Mouse (Mus musculus): ENCODE measurements around the gene Col24a1. TPM values are rescaled to one million over a fixed set of nuclear protein-coding genes. Genes with fewer than 3 reads are reported as not detected.

The Col24a1 gene
- polyA plus RNA-seq, 1 experiment: 0.40 TPM

DNA sequence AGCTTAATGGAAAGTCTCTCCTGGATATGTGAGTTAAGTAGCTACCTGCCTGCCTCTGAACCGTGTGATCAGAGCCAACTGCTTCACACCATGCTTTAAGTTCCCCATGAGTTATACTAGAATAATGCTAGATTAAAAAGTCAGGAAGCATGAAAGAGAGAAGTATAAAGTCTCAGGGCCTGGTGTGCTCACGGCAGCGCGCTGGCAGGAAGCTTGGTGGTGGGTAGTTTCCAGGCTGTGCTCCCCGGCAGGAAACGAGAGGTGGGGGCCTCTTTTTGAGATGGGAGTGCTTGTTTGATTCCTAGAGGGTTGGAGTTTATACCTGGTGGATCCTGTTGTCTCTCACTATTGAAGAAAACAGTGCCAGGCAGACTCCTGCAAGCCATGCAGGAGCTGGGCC lies 303.1 kb downstream of the Col24a1 start:
- no peaks in the 10 kb centered on the region for H3K27me3 ChIP-seq (ENCODE audit: control insufficient read depth, insufficient read depth, insufficient read length)

DNA sequence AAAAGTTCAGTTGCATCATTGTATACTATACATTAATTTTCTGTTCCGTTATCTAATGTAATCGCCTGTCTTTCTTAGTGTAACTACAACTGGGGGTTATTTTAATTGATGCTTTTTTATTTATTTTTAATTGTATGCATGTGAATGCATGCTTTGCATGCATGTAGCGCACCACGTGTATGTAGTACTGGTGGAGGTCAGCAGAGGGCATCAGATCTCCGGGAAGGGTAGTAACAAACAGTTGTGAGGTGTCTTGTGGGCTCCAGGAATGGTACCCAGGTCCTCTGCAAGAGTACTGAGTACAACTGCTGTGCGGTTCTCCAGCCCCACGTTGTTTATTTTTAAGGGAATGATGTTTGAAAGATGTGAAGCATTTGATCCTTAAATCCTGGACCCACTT lies 306.8 kb downstream of the Col24a1 start:
- Histone ChIP-seq H3K27me3 (ENCODE audit: control insufficient read depth, insufficient read depth, insufficient read length) (no peaks in the 10 kb centered on the region), H3K36me3 (ENCODE audit: control insufficient read depth, insufficient read depth) (peaks cover 54% of the 10 kb centered on the region), H3K79me2 (ENCODE audit: control insufficient read depth, insufficient read depth) (no peaks in the 10 kb centered on the region), H3K4me3 (no peak overlapping the region), H3ac (ENCODE audit: control insufficient read depth, insufficient read length) (no peak overlapping the region), H3K4me2 (ENCODE audit: low read depth) (no peak overlapping the region)
- TF ChIP-seq REST (IDR thresholded peaks at IDR 0.05; ENCODE audit: insufficient read depth, insufficient read length): no peak
- TF ChIP-seq USF1 (IDR thresholded peaks at IDR 0.05; ENCODE audit: low read depth): no peak
- TF ChIP-seq E2F4 (IDR thresholded peaks at IDR 0.05; ENCODE audit: insufficient read depth): no peak
- TF ChIP-seq TCF3 (IDR thresholded peaks at IDR 0.05; ENCODE audit: insufficient read length, low read depth): no peak
- no peak for TF ChIP-seq SRF (IDR thresholded peaks at IDR 0.05; ENCODE audit: control insufficient read depth, insufficient read length, low read depth)
- no peak for TF ChIP-seq POLR2AphosphoS2 (IDR thresholded peaks at IDR 0.05; ENCODE audit: insufficient read length, low read depth)
- no peak for TF ChIP-seq POLR2A (IDR thresholded peaks at IDR 0.05; ENCODE audit: insufficient read length, low read depth)
- no peak for TF ChIP-seq CEBPB (IDR thresholded peaks at IDR 0.05; ENCODE audit: insufficient read depth, poor library complexity, severe bottlenecking)
- TF ChIP-seq MAX (IDR thresholded peaks at IDR 0.05; ENCODE audit: low read depth): no peak
- no peak for TF ChIP-seq MYOD1 (IDR thresholded peaks at IDR 0.05; ENCODE audit: control insufficient read depth in 1 of 3, insufficient read length in 2 of 3, low read depth in 2 of 3)
- no peak for TF ChIP-seq MYOG (IDR thresholded peaks at IDR 0.05; ENCODE audit: control insufficient read depth in 1 of 3, insufficient read depth in 1 of 3, insufficient read length in 2 of 3, low read depth in 2 of 3)
- no peak for TF ChIP-seq TCF12 (IDR thresholded peaks at IDR 0.05; ENCODE audit: insufficient read depth, poor library complexity, severe bottlenecking)

More for the DNA sequence above, 303.1 kb downstream of the Col24a1 start:
- Histone ChIP-seq H3K4me3 (no peak overlapping the region), H3K79me2 (ENCODE audit: control insufficient read depth, insufficient read depth) (no peaks in the 10 kb centered on the region), H3ac (ENCODE audit: control insufficient read depth, insufficient read length) (no peak overlapping the region), H3K4me2 (ENCODE audit: low read depth) (no peak overlapping the region), H3K36me3 (ENCODE audit: control insufficient read depth, insufficient read depth) (peaks cover 44% of the 10 kb centered on the region)
- TF ChIP-seq POLR2A (IDR thresholded peaks at IDR 0.05; ENCODE audit: insufficient read length, low read depth) (no peak), E2F4 (IDR thresholded peaks at IDR 0.05; ENCODE audit: insufficient read depth) (no peak), REST (IDR thresholded peaks at IDR 0.05; ENCODE audit: insufficient read depth, insufficient read length) (no peak), TCF3 (IDR thresholded peaks at IDR 0.05; ENCODE audit: insufficient read length, low read depth) (no peak), USF1 (IDR thresholded peaks at IDR 0.05; ENCODE audit: low read depth) (no peak)

DNA sequence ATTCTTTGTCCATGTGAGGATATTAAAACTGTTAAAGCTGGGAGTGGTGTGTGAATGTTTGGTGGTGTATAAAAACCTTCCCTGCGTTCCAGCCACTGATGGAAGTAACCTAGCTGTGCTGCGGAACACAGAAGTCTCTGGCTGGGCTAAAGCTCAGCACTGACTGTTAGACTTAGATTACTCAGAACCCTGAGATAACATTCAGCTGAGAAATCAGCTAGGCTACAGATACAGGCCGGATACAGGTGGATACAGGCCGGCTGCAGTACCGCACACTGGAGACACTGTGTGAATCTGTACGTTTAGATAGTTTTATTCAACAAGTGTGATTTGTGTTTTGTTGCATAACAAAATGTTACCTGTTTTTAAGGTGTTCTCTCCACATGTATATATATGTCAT lies 308.5 kb downstream of the Col24a1 start:
- Histone ChIP-seq H3K79me2 (ENCODE audit: control insufficient read depth, insufficient read depth) (no peaks in the 10 kb centered on the region), H3K4me3 (no peak overlapping the region), H3K27me3 (ENCODE audit: control insufficient read depth, insufficient read depth, insufficient read length) (no peaks in the 10 kb centered on the region), H3K4me2 (ENCODE audit: low read depth) (no peak overlapping the region), H3ac (ENCODE audit: control insufficient read depth, insufficient read length) (no peak overlapping the region), H3K36me3 (ENCODE audit: control insufficient read depth, insufficient read depth) (peaks cover 54% of the 10 kb centered on the region)
- no peak for TF ChIP-seq E2F4 (IDR thresholded peaks at IDR 0.05; ENCODE audit: insufficient read depth)
- no peak for TF ChIP-seq TCF12 (IDR thresholded peaks at IDR 0.05; ENCODE audit: insufficient read depth, poor library complexity, severe bottlenecking)
- no peak for TF ChIP-seq MAX (IDR thresholded peaks at IDR 0.05; ENCODE audit: low read depth)
- TF ChIP-seq POLR2AphosphoS2 (IDR thresholded peaks at IDR 0.05; ENCODE audit: insufficient read length, low read depth): no peak
- no peak for TF ChIP-seq TCF3 (IDR thresholded peaks at IDR 0.05; ENCODE audit: insufficient read length, low read depth)
- TF ChIP-seq CEBPB (IDR thresholded peaks at IDR 0.05; ENCODE audit: insufficient read depth, poor library complexity, severe bottlenecking): no peak
- no peak for TF ChIP-seq POLR2A (IDR thresholded peaks at IDR 0.05; ENCODE audit: insufficient read length, low read depth)
- TF ChIP-seq SRF (IDR thresholded peaks at IDR 0.05; ENCODE audit: control insufficient read depth, insufficient read length, low read depth): no peak
- TF ChIP-seq USF1 (IDR thresholded peaks at IDR 0.05; ENCODE audit: low read depth): no peak
- no peak for TF ChIP-seq MYOG (IDR thresholded peaks at IDR 0.05; ENCODE audit: control insufficient read depth in 1 of 3, insufficient read depth in 1 of 3, insufficient read length in 2 of 3, low read depth in 2 of 3)
- no peak for TF ChIP-seq REST (IDR thresholded peaks at IDR 0.05; ENCODE audit: insufficient read depth, insufficient read length)
- TF ChIP-seq MYOD1 (IDR thresholded peaks at IDR 0.05; ENCODE audit: control insufficient read depth in 1 of 3, insufficient read length in 2 of 3, low read depth in 2 of 3): no peak

DNA sequence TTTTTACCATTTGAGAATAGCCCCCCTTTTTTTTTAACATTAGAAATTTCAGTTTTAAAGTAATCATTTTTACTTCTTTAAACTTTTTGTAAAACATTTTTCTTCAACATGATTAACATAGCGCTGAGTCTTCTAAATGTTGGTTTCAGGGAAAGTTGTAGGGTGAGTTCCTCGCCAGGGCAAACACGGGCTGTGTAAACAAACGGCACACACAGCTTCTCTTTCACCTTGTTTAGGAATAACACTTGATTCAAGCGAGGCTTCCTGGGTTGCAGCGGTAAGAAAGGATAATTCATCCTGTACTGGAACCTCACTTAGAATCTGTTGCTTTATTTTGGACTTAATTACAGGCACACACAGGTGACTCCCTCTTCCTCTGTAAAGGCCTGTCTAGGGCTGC lies 309.1 kb downstream of the Col24a1 start:
- TF ChIP-seq CEBPB (IDR thresholded peaks at IDR 0.05; ENCODE audit: insufficient read depth, poor library complexity, severe bottlenecking) (no peak), MYOG (IDR thresholded peaks at IDR 0.05; ENCODE audit: control insufficient read depth in 1 of 3, insufficient read depth in 1 of 3, insufficient read length in 2 of 3, low read depth in 2 of 3) (no peak), REST (IDR thresholded peaks at IDR 0.05; ENCODE audit: insufficient read depth, insufficient read length) (no peak), MYOD1 (IDR thresholded peaks at IDR 0.05; ENCODE audit: control insufficient read depth in 1 of 3, insufficient read length in 2 of 3, low read depth in 2 of 3) (no peak), TCF3 (IDR thresholded peaks at IDR 0.05; ENCODE audit: insufficient read length, low read depth) (no peak), USF1 (IDR thresholded peaks at IDR 0.05; ENCODE audit: low read depth) (no peak), POLR2A (IDR thresholded peaks at IDR 0.05; ENCODE audit: insufficient read length, low read depth) (no peak), TCF12 (IDR thresholded peaks at IDR 0.05; ENCODE audit: insufficient read depth, poor library complexity, severe bottlenecking) (no peak), POLR2AphosphoS2 (IDR thresholded peaks at IDR 0.05; ENCODE audit: insufficient read length, low read depth) (no peak), MAX (IDR thresholded peaks at IDR 0.05; ENCODE audit: low read depth) (no peak), E2F4 (IDR thresholded peaks at IDR 0.05; ENCODE audit: insufficient read depth) (no peak), SRF (IDR thresholded peaks at IDR 0.05; ENCODE audit: control insufficient read depth, insufficient read length, low read depth) (no peak)
- H3ac ChIP-seq (ENCODE audit: control insufficient read depth, insufficient read length): no peak overlapping the region
- H3K79me2 ChIP-seq (ENCODE audit: control insufficient read depth, insufficient read depth): no peaks in the 10 kb centered on the region
- H3K4me2 ChIP-seq (ENCODE audit: low read depth): no peak overlapping the region
- H3K27me3 ChIP-seq (ENCODE audit: control insufficient read depth, insufficient read depth, insufficient read length): no peaks in the 10 kb centered on the region
- H3K4me3 ChIP-seq: no peak overlapping the region
- peaks cover 51% of the 10 kb centered on the region for H3K36me3 ChIP-seq (ENCODE audit: control insufficient read depth, insufficient read depth)

Other genes with a start within 250 kb of the Col24a1 start
- gene Clca2, start 193.0 kb upstream of the Col24a1 start, polyA plus RNA-seq (2012; fragmentation: generic; extraction: Trizol): 0.04 TPM
- gene Odf2l, start 173.9 kb upstream of the Col24a1 start, polyA plus RNA-seq (2012; fragmentation: generic; extraction: Trizol): 3.9 TPM